Mouse (Mus musculus) lung, postnatal 0 days (tissue): Measurements from ENCODE around the gene Fbxw17. TPM values are rescaled to one million over a fixed set of nuclear protein-coding genes. Genes with fewer than 3 reads are reported as not detected.

Source experiments
- ATAC-seq: fragments of 200-750 bp; cut with Nextera tagmentation; 2 replicates; pipeline ENCODE4 v1.8.0; 2017; ENCODE audit warnings: moderate library complexity
- DNase-seq: peaks from one replicate; pipeline ENCODE4 v3.0.0-alpha.2; 2016; ENCODE audit warnings: low spot score
- H3K27ac ChIP-seq: fragments of 300-500 bp; sonication (generic); 2 replicates; pipeline ENCODE4 v1.5.1; 2014; ENCODE audit warnings: antibody characterized with exemption, mild to moderate bottlenecking, low read length, mixed read lengths
- H3K27me3 ChIP-seq: fragments of 300-500 bp; sonication (generic); replicated peaks from 2 replicates; pipeline ENCODE4 v1.6.1; 2014; ENCODE audit warnings: low read length, mixed read lengths; ENCODE audit not compliant: insufficient read depth
- H3K36me3 ChIP-seq: fragments of 300-500 bp; sonication (generic); 2 replicates; pipeline ENCODE4 v1.6.1; 2014; ENCODE audit warnings: low read length, mixed read lengths; ENCODE audit not compliant: insufficient read depth
- H3K4me1 ChIP-seq: fragments of 300-500 bp; sonication (generic); 2 replicates; pipeline ENCODE4 v1.6.1; 2014; ENCODE audit warnings: antibody characterized with exemption, low read depth, low read length, mixed read lengths; ENCODE audit not compliant: insufficient read depth
- H3K4me2 ChIP-seq: fragments of 300-500 bp; sonication (generic); replicated peaks from 2 replicates; pipeline ENCODE4 v1.6.1; 2014; ENCODE audit warnings: low read depth, mild to moderate bottlenecking, low read length, moderate library complexity, mixed read lengths
- H3K4me3 ChIP-seq: fragments of 300-500 bp; sonication (generic); 2 replicates; pipeline ENCODE4 v1.5.1; 2014; ENCODE audit warnings: low read depth, low read length
- H3K9ac ChIP-seq: fragments of 300-500 bp; sonication (generic); replicated peaks from 2 replicates; pipeline ENCODE4 v1.6.1; 2014; ENCODE audit warnings: low read depth, mild to moderate bottlenecking
- H3K9me3 ChIP-seq: fragments of 300-500 bp; sonication (generic); 2 replicates; pipeline ENCODE4 v1.6.1; 2016; ENCODE audit warnings: low read length, mixed read lengths
- CTCF ChIP-seq: IDR thresholded peaks from 2 replicates; pipeline ENCODE4 v1.5.1; 2016; ENCODE audit warnings: antibody characterized with exemption, mild to moderate bottlenecking
- EP300 ChIP-seq: IDR thresholded peaks from 2 replicates; pipeline ENCODE4 v1.6.1; 2016; ENCODE audit warnings: antibody characterized with exemption, mild to moderate bottlenecking, control low read depth
- WGBS: fragments of 180-500 bp; shearing (Covaris S2); extraction: QIAGEN DNeasy Blood & Tissue Kit; methylation state at CpG from one replicate; pipeline ENCODE4 v1.1.7; 2014; 5-methylcytosine and 5-hydroxymethylcytosine counted together
- polyA plus RNA-seq: library from polyadenylated mRNA; unstranded; fragments of >200 nt; fragmentation: Nextera tagmentation; extraction: Ambion mirVana; gene quantifications from 2 replicates; pipeline ENCODE4 v1.2.1, GENCODE M21; 2015

Fbxw17 gene
- polyA plus RNA-seq, 1 experiment from 2014 or later = 22.4 TPM

DNA sequence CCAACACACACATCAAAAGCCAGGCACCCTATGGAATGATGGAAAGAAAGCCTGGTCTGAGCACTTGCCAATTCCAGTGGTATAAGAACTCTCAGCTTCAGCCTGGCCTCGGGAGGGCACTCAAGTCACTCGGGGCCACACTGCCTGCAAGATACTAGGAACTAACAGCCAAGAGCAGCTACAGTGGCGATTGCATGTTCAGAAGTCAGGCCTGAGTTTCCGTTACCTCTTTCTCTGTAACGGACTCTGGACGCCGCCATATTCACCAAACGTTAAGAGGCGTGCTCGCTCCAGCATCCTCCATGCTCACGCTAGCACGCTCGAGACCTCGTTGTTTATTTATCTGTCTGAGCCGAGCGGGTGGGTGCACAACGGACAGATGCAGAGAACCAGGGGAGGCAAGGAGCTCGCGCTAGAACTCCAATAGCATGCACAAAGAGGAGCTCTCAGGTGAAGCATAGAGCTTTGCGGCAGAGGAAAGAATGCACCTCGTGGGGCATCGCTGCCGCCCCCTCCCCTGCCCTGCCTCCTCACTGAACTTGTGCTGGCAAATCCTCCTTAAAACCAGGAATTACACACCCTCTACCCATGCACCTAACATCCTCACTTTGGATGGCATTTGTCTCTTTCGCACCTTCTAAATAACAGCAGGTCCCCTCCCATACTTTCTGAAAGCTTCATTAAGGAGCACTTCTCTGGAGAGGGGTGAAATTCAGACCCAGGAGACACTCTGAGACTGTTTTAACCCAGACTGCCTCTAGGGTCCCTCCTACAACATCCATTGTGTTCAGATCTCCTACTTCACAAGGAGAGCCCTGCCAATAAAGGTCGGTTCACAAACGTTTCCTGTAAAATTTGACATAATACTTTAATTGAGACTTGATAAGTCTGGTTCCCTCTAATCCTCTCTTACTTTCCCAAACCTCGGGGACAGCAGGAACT is 47.2 kb downstream of the Fbxw17 start:
- Histone ChIP-seq H3K36me3 (no peaks in the 10 kb centered on the region), H3K4me1 (no peaks in the 10 kb centered on the region), H3K9me3 (no peaks in the 10 kb centered on the region), H3K9ac (no peak overlapping the region), H3K4me3 (no peak overlapping the region), H3K27ac (no peak overlapping the region), H3K4me2 (peak overlapping the region; percentile 34; the same call in 1 of the 2 replicates), H3K27me3 (no peaks in the 10 kb centered on the region)
- no peak for DNase-seq
- 19% methylated on average over 27 of the region's 27 CpGs for WGBS
- TF ChIP-seq EP300 (no peak), CTCF (peak; percentile 16; the same call in 1 of the 2 replicates)
- ATAC-seq = no peak

- Histone ChIP-seq H3K4me2 (no peak within 1 kb of the TSS), H3K4me3 (no peak within 1 kb of the TSS), H3K27me3 (no peaks in the 10 kb centered on the region), H3K27ac (no peak within 1 kb of the TSS), H3K9ac (no peak within 1 kb of the TSS), H3K36me3 (no peaks in the 10 kb centered on the region), H3K9me3 (no peaks in the 10 kb centered on the region), H3K4me1 (no peaks in the 10 kb centered on the region)
- DNase-seq (no peak), ATAC-seq (no peak)
- WGBS = 75% methylated on average over 4 of the region's 4 CpGs
- no peak for TF ChIP-seq EP300
- TF ChIP-seq CTCF = no peak
Observed at GRCm38 (mm10) chr13:50467007-50467406, 49.3 kb downstream of the Fbxw17 start, which contains the start of gene Nutm2. Gene Nutm2, plus strand, starts transcription at chr13:50467307.

Other genes starting within 250 kb of the Fbxw17 start
- gene Gm906, start 167.6 kb upstream of the Fbxw17 start, polyA plus RNA-seq = 0.05 and 0.11 TPM in 2 replicates
- gene Gm47429, start 26.0 kb downstream of the Fbxw17 start, polyA plus RNA-seq = not detected in 2 replicates
- not detected in 2 replicates for gene Nutm2, start 49.4 kb downstream of the Fbxw17 start, polyA plus RNA-seq
- not detected in 2 replicates for gene Gm904, start 225.4 kb downstream of the Fbxw17 start, polyA plus RNA-seq